Mouse (Mus musculus): ENCODE measurements around the gene Nf1. TPM values are rescaled to one million over a fixed set of nuclear protein-coding genes. Genes with fewer than 3 reads are reported as not detected.
A peak's percentile ranks its signal among the peaks of the same experiment; 100 is the strongest.

Gene Nf1
- polyA plus RNA-seq, 1 experiment from 2014 or later, result 19.6 TPM

- Histone ChIP-seq H3K4me2 (ENCODE audit: low read depth, low read length) (peak overlapping the region; percentile 71), H3K4me1 (ENCODE audit: control insufficient read depth, insufficient read depth, low read length) (peaks cover 9% of the 10 kb centered on the region; the same call in 1 of the 2 replicates), H3K4me3 (ENCODE audit: low read depth, low read length) (peak overlapping the region; percentile 89), H3K9me3 (ENCODE audit: control insufficient read depth, low read length) (no peaks in the 10 kb centered on the region), H3K9ac (replicated peaks; ENCODE audit: low read depth, low read length) (peak overlapping the region; percentile 98), H3K27me3 (ENCODE audit: control insufficient read depth, insufficient read depth, low read length) (no peaks in the 10 kb centered on the region), H3K27ac (ENCODE audit: low read depth, low read length) (peak overlapping the region; percentile 93), H3K36me3 (ENCODE audit: control insufficient read depth, insufficient read depth, low read length) (no peaks in the 10 kb centered on the region)
- WGBS, result under 1% methylated on average over 36 of the region's 63 CpGs
- peak; percentile 77 for ATAC-seq (ENCODE audit: low read depth)
These were observed 602 bp downstream of the Nf1 start for GRCm38 (mm10) chr11:79339808-79340781.

GRCm38 (mm10) chr11:79356995-79357394 is 17.5 kb downstream of the Nf1 start:
- Histone ChIP-seq H3K4me2 (ENCODE audit: low read depth, low read length) (no peak overlapping the region), H3K27me3 (ENCODE audit: control insufficient read depth, insufficient read depth, low read length) (no peaks in the 10 kb centered on the region), H3K4me1 (ENCODE audit: control insufficient read depth, insufficient read depth, low read length) (peaks cover 5% of the 10 kb centered on the region), H3K4me3 (ENCODE audit: low read depth, low read length) (no peak overlapping the region), H3K36me3 (ENCODE audit: control insufficient read depth, insufficient read depth, low read length) (no peaks in the 10 kb centered on the region), H3K9ac (replicated peaks; ENCODE audit: low read depth, low read length) (no peak overlapping the region), H3K9me3 (ENCODE audit: control insufficient read depth, low read length) (no peaks in the 10 kb centered on the region), H3K27ac (ENCODE audit: low read depth, low read length) (no peak overlapping the region)
- WGBS, result 84% methylated on average over 3 of the region's 3 CpGs
- no peak for ATAC-seq (ENCODE audit: low read depth)

- WGBS, result 89% methylated on average over 1 of the region's 1 CpGs
- Histone ChIP-seq H3K27me3 (ENCODE audit: control insufficient read depth, insufficient read depth, low read length) (no peaks in the 10 kb centered on the region), H3K9ac (replicated peaks; ENCODE audit: low read depth, low read length) (no peak overlapping the region), H3K4me1 (ENCODE audit: control insufficient read depth, insufficient read depth, low read length) (peaks cover 5% of the 10 kb centered on the region), H3K4me2 (ENCODE audit: low read depth, low read length) (no peak overlapping the region), H3K36me3 (ENCODE audit: control insufficient read depth, insufficient read depth, low read length) (no peaks in the 10 kb centered on the region), H3K4me3 (ENCODE audit: low read depth, low read length) (no peak overlapping the region), H3K27ac (ENCODE audit: low read depth, low read length) (no peak overlapping the region), H3K9me3 (ENCODE audit: control insufficient read depth, low read length) (no peaks in the 10 kb centered on the region)
- ATAC-seq (ENCODE audit: low read depth), result no peak
These were observed 17.9 kb downstream of the Nf1 start for GRCm38 (mm10) chr11:79357397-79357796.

- Histone ChIP-seq H3K9me3 (ENCODE audit: control insufficient read depth, low read length) (no peaks in the 10 kb centered on the region), H3K4me1 (ENCODE audit: control insufficient read depth, insufficient read depth, low read length) (no peaks in the 10 kb centered on the region), H3K36me3 (ENCODE audit: control insufficient read depth, insufficient read depth, low read length) (no peaks in the 10 kb centered on the region), H3K9ac (replicated peaks; ENCODE audit: low read depth, low read length) (no peak overlapping the region), H3K27me3 (ENCODE audit: control insufficient read depth, insufficient read depth, low read length) (no peaks in the 10 kb centered on the region), H3K4me3 (ENCODE audit: low read depth, low read length) (no peak overlapping the region), H3K27ac (ENCODE audit: low read depth, low read length) (no peak overlapping the region), H3K4me2 (ENCODE audit: low read depth, low read length) (no peak overlapping the region)
- no peak for ATAC-seq (ENCODE audit: low read depth)
- WGBS, result 77% methylated on average over 3 of the region's 3 CpGs
These were observed 25.5 kb downstream of the Nf1 start for GRCm38 (mm10) chr11:79364956-79365355.

- 34% methylated on average over 8 of the region's 8 CpGs for WGBS
- Histone ChIP-seq H3K4me1 (ENCODE audit: control insufficient read depth, insufficient read depth, low read length) (no peaks in the 10 kb centered on the region), H3K4me3 (ENCODE audit: low read depth, low read length) (no peak overlapping the region), H3K9me3 (ENCODE audit: control insufficient read depth, low read length) (no peaks in the 10 kb centered on the region), H3K27ac (ENCODE audit: low read depth, low read length) (no peak overlapping the region), H3K36me3 (ENCODE audit: control insufficient read depth, insufficient read depth, low read length) (no peaks in the 10 kb centered on the region), H3K4me2 (ENCODE audit: low read depth, low read length) (no peak overlapping the region), H3K9ac (replicated peaks; ENCODE audit: low read depth, low read length) (no peak overlapping the region), H3K27me3 (ENCODE audit: control insufficient read depth, insufficient read depth, low read length) (no peaks in the 10 kb centered on the region)
- no peak for ATAC-seq (ENCODE audit: low read depth)
These were observed 26.8 kb downstream of the Nf1 start for GRCm38 (mm10) chr11:79366284-79366683.

- Histone ChIP-seq H3K27me3 (ENCODE audit: control insufficient read depth, insufficient read depth, low read length) (no peaks in the 10 kb centered on the region), H3K9ac (replicated peaks; ENCODE audit: low read depth, low read length) (no peak overlapping the region), H3K4me2 (ENCODE audit: low read depth, low read length) (no peak overlapping the region), H3K27ac (ENCODE audit: low read depth, low read length) (no peak overlapping the region), H3K9me3 (ENCODE audit: control insufficient read depth, low read length) (no peaks in the 10 kb centered on the region), H3K4me1 (ENCODE audit: control insufficient read depth, insufficient read depth, low read length) (no peaks in the 10 kb centered on the region), H3K36me3 (ENCODE audit: control insufficient read depth, insufficient read depth, low read length) (no peaks in the 10 kb centered on the region), H3K4me3 (ENCODE audit: low read depth, low read length) (no peak overlapping the region)
- no peak for ATAC-seq (ENCODE audit: low read depth)
- WGBS, result 95% methylated on average over 4 of the region's 4 CpGs
These were observed 33.5 kb downstream of the Nf1 start for GRCm38 (mm10) chr11:79373031-79373430.

- H3K9me3 ChIP-seq (ENCODE audit: control insufficient read depth, low read length), result no peaks in the 10 kb centered on the region
- no peak overlapping the region for H3K4me2 ChIP-seq (ENCODE audit: low read depth, low read length)
- no peaks in the 10 kb centered on the region for H3K4me1 ChIP-seq (ENCODE audit: control insufficient read depth, insufficient read depth, low read length)
- WGBS, result 65% methylated on average over 3 of the region's 3 CpGs
- no peak for ATAC-seq (ENCODE audit: low read depth)
- H3K27me3 ChIP-seq (ENCODE audit: control insufficient read depth, insufficient read depth, low read length), result no peaks in the 10 kb centered on the region
- no peaks in the 10 kb centered on the region; the same call in 1 of the 2 replicates for H3K36me3 ChIP-seq (ENCODE audit: control insufficient read depth, insufficient read depth, low read length)
- no peak overlapping the region for H3K27ac ChIP-seq (ENCODE audit: low read depth, low read length)
- H3K4me3 ChIP-seq (ENCODE audit: low read depth, low read length), result no peak overlapping the region
- no peak overlapping the region for H3K9ac ChIP-seq (replicated peaks; ENCODE audit: low read depth, low read length)
These were observed 58.8 kb downstream of the Nf1 start for GRCm38 (mm10) chr11:79398336-79398735.

GRCm38 (mm10) chr11:79403625-79404319 is 64.3 kb downstream of the Nf1 start:
- ATAC-seq (ENCODE audit: low read depth), result no peak
- peaks cover 3% of the 10 kb centered on the region; the same call in 1 of the 2 replicates for H3K36me3 ChIP-seq (ENCODE audit: control insufficient read depth, insufficient read depth, low read length)
- H3K4me3 ChIP-seq (ENCODE audit: low read depth, low read length), result no peak overlapping the region
- no peak overlapping the region for H3K4me2 ChIP-seq (ENCODE audit: low read depth, low read length)
- 94% methylated on average over 6 of the region's 6 CpGs for WGBS
- no peaks in the 10 kb centered on the region for H3K4me1 ChIP-seq (ENCODE audit: control insufficient read depth, insufficient read depth, low read length)
- no peak overlapping the region for H3K9ac ChIP-seq (replicated peaks; ENCODE audit: low read depth, low read length)
- H3K9me3 ChIP-seq (ENCODE audit: control insufficient read depth, low read length), result no peaks in the 10 kb centered on the region
- H3K27ac ChIP-seq (ENCODE audit: low read depth, low read length), result no peak overlapping the region
- H3K27me3 ChIP-seq (ENCODE audit: control insufficient read depth, insufficient read depth, low read length), result no peaks in the 10 kb centered on the region
